Mouse (Mus musculus): Measurements from ENCODE around the gene Kcnc4. TPM values are rescaled to one million over a fixed set of nuclear protein-coding genes. Genes with fewer than 3 reads are reported as not detected.

Kcnc4 gene
- polyA plus RNA-seq, 1 experiment: not detected

DNA sequence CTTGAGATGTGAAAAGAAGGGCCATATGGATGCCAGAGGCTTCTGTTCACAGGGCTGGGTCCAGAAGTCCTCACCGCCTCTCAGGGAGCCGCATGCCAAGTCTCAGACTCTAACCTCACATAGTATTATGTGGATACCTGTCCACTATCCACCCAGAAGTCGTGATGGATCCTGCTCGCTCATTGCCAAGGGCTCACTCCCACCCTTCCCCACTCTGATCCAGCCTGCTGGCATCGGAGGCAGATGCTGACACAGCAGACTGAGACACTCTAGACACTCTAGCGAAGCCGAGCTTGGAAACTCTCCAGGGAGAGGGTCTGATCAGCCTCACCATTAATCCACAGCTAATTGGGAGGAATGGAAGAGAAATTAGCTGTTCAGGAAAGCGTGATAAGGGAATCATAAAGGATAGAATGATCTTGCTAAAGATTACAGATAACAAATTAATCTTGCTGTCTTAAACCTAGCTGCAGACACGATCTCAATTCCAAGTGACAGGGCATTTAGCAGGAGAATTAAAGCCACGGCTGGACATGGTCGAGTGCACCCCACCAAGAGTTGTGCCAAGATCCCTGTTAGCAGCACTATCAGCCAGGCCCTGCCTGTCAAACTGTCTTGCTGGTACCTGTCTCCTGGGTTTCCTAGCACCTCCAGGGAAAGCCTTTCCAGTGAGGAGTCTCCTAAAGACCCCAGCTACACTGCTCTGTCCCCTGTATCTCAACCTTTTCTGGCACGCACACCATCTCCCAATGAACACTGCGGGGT lies 36.9 kb upstream of the Kcnc4 start:
- H3K4me3 ChIP-seq (replicated peaks): no peak overlapping the region
- no peaks in the 10 kb centered on the region for H3K36me3 ChIP-seq (replicated peaks; ENCODE audit: low read length)
- no peaks in the 10 kb centered on the region for H3K4me1 ChIP-seq
- peaks cover 12% of the 10 kb centered on the region for H3K9me3 ChIP-seq
- H3K27me3 ChIP-seq (replicated peaks): peaks cover 52% of the 10 kb centered on the region
- no peak for TF ChIP-seq FLI1 (IDR thresholded peaks at IDR 0.05; ENCODE audit: low read length)
- TF ChIP-seq GATA1 (IDR thresholded peaks at IDR 0.05; ENCODE audit: borderline replicate concordance, low read length): no peak

- H3K4me1 ChIP-seq: no peaks in the 10 kb centered on the region
- peaks cover 57% of the 10 kb centered on the region for H3K27me3 ChIP-seq (replicated peaks)
- no peaks in the 10 kb centered on the region for H3K36me3 ChIP-seq (replicated peaks; ENCODE audit: low read length)
These were observed 36.2 kb upstream of the Kcnc4 start for GRCm38 (mm10) chr3:107495524-107495923.

DNA sequence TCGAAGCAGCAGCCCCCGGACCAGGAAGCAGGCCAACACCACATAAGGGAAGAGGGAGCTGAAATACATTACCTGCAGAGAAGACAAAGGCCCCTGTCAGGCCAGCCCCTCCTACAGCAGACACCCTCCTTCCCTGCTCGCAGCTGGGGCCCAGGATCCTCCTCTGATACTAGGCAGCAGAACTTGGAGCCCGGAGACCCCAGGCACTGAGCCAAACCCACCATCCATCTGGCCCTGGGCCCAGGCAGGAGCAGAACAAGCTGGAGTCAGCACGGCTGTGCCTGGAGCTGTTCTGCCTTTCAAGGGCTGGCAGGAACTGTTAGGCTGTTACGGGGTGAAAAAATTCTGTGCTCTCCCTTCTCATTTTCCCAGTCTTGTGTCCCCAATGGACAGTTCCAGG lies 32.1 kb upstream of the Kcnc4 start:
- no peak overlapping the region for H3K4me3 ChIP-seq (replicated peaks)
- H3K4me1 ChIP-seq: no peaks in the 10 kb centered on the region
- no peaks in the 10 kb centered on the region for H3K36me3 ChIP-seq (replicated peaks; ENCODE audit: low read length)
- no peaks in the 10 kb centered on the region for H3K9me3 ChIP-seq
- TF ChIP-seq FLI1 (IDR thresholded peaks at IDR 0.05; ENCODE audit: low read length) (no peak), GATA1 (IDR thresholded peaks at IDR 0.05; ENCODE audit: borderline replicate concordance, low read length) (no peak)
- H3K27me3 ChIP-seq (replicated peaks): peaks cover 57% of the 10 kb centered on the region

More at GRCm38 (mm10) chr3:107495524-107495923, 36.2 kb upstream of the Kcnc4 start:
- peaks cover 9% of the 10 kb centered on the region for H3K9me3 ChIP-seq
- TF ChIP-seq GATA1 (IDR thresholded peaks at IDR 0.05; ENCODE audit: borderline replicate concordance, low read length) (no peak), FLI1 (IDR thresholded peaks at IDR 0.05; ENCODE audit: low read length) (no peak)
- H3K4me3 ChIP-seq (replicated peaks): no peak overlapping the region

DNA sequence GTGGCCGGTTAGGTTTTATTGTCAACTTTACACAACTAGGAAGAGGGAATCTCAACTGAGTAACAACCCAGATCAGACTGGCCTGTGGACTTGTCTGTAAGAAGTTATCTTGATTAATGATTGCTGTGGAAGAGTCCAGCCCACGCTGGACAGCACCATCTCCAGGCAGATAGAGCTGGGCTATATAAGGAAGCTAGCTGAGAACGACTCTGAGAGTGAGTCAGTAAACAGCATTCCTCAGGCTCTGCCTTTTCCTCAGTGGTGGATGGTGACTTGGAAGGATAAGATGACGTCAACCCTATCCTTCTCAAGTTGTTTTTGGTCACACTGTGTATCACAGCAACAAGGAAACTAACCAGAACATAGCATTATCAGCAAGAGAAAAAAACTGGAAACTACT lies 29.3 kb upstream of the Kcnc4 start:
- TF ChIP-seq GATA1 (IDR thresholded peaks at IDR 0.05; ENCODE audit: borderline replicate concordance, low read length): no peak
- no peak for TF ChIP-seq FLI1 (IDR thresholded peaks at IDR 0.05; ENCODE audit: low read length)
- H3K27me3 ChIP-seq (replicated peaks): peaks cover 55% of the 10 kb centered on the region

DNA sequence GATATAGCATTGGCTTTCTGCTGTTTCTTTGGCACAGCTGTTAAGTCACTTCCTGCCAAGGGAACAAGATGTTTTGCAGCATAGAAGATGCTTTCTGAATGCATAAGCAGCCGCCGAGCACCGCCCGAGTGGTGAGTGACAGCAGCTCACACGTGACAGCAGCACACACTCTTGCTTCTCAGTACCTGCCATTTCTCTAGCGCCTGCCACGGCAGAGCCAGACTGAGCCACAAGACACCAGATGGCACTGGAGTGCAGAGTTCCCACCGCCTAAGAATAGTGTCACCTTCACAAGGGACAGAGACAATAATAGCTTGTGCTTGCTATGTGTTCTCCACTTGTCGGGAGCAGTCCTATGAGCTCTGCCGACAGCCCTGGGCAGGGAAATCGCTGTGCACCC lies 23.9 kb upstream of the Kcnc4 start:
- Histone ChIP-seq H3K9me3 (no peaks in the 10 kb centered on the region), H3K4me3 (replicated peaks) (no peak overlapping the region), H3K4me1 (peaks cover 23% of the 10 kb centered on the region; the same call in 1 of the 2 replicates), H3K27me3 (replicated peaks) (peaks cover 36% of the 10 kb centered on the region), H3K36me3 (replicated peaks; ENCODE audit: low read length) (no peaks in the 10 kb centered on the region)
- no peak for TF ChIP-seq GATA1 (IDR thresholded peaks at IDR 0.05; ENCODE audit: borderline replicate concordance, low read length)
- no peak for TF ChIP-seq FLI1 (IDR thresholded peaks at IDR 0.05; ENCODE audit: low read length)

More for the DNA sequence above, 29.3 kb upstream of the Kcnc4 start:
- Histone ChIP-seq H3K4me1 (peaks cover 6% of the 10 kb centered on the region; the same call in 1 of the 2 replicates), H3K9me3 (no peaks in the 10 kb centered on the region), H3K36me3 (replicated peaks; ENCODE audit: low read length) (no peaks in the 10 kb centered on the region), H3K4me3 (replicated peaks) (no peak overlapping the region)

- Histone ChIP-seq H3K27me3 (replicated peaks) (peaks cover 28% of the 10 kb centered on the region), H3K4me3 (replicated peaks) (no peak overlapping the region), H3K36me3 (replicated peaks; ENCODE audit: low read length) (no peaks in the 10 kb centered on the region), H3K4me1 (peaks cover 24% of the 10 kb centered on the region; the same call in 1 of the 2 replicates), H3K9me3 (no peaks in the 10 kb centered on the region)
- TF ChIP-seq FLI1 (IDR thresholded peaks at IDR 0.05; ENCODE audit: low read length) (no peak), GATA1 (IDR thresholded peaks at IDR 0.05; ENCODE audit: borderline replicate concordance, low read length) (no peak)
These were observed 21.3 kb upstream of the Kcnc4 start for GRCm38 (mm10) chr3:107480660-107481059.

DNA sequence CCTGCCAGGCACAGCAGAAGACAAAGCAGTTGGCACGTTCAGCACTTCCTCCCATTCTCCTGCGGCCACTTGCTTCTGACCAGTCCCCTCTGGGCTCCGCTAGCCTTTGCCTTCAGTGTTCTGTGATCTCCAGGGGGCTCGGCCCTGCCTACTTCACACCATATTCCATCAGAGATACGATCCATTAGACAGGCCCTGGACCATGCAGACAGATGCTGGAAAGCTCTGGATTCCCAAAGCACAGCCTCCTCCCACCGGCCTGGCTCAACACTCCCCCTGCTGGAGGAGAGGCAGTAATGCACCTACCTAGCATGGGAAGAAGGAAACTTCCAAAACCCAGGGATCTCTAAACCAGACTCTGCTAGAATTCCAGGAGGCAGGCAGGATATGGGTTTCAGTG lies 12.8 kb upstream of the Kcnc4 start:
- no peaks in the 10 kb centered on the region for H3K36me3 ChIP-seq (replicated peaks; ENCODE audit: low read length)
- TF ChIP-seq FLI1 (IDR thresholded peaks at IDR 0.05; ENCODE audit: low read length) (no peak), GATA1 (IDR thresholded peaks at IDR 0.05; ENCODE audit: borderline replicate concordance, low read length) (no peak)
- H3K4me1 ChIP-seq: no peaks in the 10 kb centered on the region
- H3K27me3 ChIP-seq (replicated peaks): peaks cover 43% of the 10 kb centered on the region
- no peaks in the 10 kb centered on the region for H3K9me3 ChIP-seq
- no peak overlapping the region for H3K4me3 ChIP-seq (replicated peaks)

- peaks cover 13% of the 10 kb centered on the region for H3K4me1 ChIP-seq
- H3K27me3 ChIP-seq (replicated peaks): peaks cover 65% of the 10 kb centered on the region
- H3K9me3 ChIP-seq: no peaks in the 10 kb centered on the region
- H3K4me3 ChIP-seq (replicated peaks): no peak overlapping the region
- H3K36me3 ChIP-seq (replicated peaks; ENCODE audit: low read length): no peaks in the 10 kb centered on the region
- TF ChIP-seq GATA1 (IDR thresholded peaks at IDR 0.05; ENCODE audit: borderline replicate concordance, low read length) (no peak), FLI1 (IDR thresholded peaks at IDR 0.05; ENCODE audit: low read length) (no peak)
These were observed 9.7 kb upstream of the Kcnc4 start for GRCm38 (mm10) chr3:107469059-107469458.

GRCm38 (mm10) chr3:107468106-107468505 lies 8.8 kb upstream of the Kcnc4 start:
- Histone ChIP-seq H3K4me3 (replicated peaks) (no peak overlapping the region), H3K9me3 (no peaks in the 10 kb centered on the region), H3K4me1 (peaks cover 13% of the 10 kb centered on the region), H3K27me3 (replicated peaks) (peaks cover 72% of the 10 kb centered on the region), H3K36me3 (replicated peaks; ENCODE audit: low read length) (no peaks in the 10 kb centered on the region)
- TF ChIP-seq GATA1 (IDR thresholded peaks at IDR 0.05; ENCODE audit: borderline replicate concordance, low read length): no peak
- TF ChIP-seq FLI1 (IDR thresholded peaks at IDR 0.05; ENCODE audit: low read length): no peak

- Histone ChIP-seq H3K4me1 (peaks cover 13% of the 10 kb centered on the region), H3K9me3 (no peaks in the 10 kb centered on the region), H3K4me3 (replicated peaks) (no peak overlapping the region), H3K36me3 (replicated peaks; ENCODE audit: low read length) (no peaks in the 10 kb centered on the region), H3K27me3 (replicated peaks) (peaks cover 85% of the 10 kb centered on the region)
- no peak for TF ChIP-seq GATA1 (IDR thresholded peaks at IDR 0.05; ENCODE audit: borderline replicate concordance, low read length)
- no peak for TF ChIP-seq FLI1 (IDR thresholded peaks at IDR 0.05; ENCODE audit: low read length)
These were observed 7.2 kb upstream of the Kcnc4 start for GRCm38 (mm10) chr3:107466577-107466976.

Data from megakaryocyte, embryonic 14.5 days (primary cell).